Mouse (Mus musculus) spleen, adult 18-20 months (tissue): ENCODE data around the gene Adgra3.

Experiments
- DNase-seq, 2 experiments: peaks; one replicate each; pipeline ENCODE4 v3.0.0; 2022; ENCODE audit warnings: mixed read lengths in 2 of 2

Gene Adgra3

GRCm38 (mm10) chr5:50058421-50059286 lies at the start of gene Adgra3:
Gene Adgra3, minus strand, starts transcription at chr5:50059006.
- peak; percentile 16 to 38 for DNase-seq

- DNase-seq: no peak
Observed at GRCm38 (mm10) chr5:50083441-50083840, 24.6 kb upstream of the Adgra3 start.

DNA sequence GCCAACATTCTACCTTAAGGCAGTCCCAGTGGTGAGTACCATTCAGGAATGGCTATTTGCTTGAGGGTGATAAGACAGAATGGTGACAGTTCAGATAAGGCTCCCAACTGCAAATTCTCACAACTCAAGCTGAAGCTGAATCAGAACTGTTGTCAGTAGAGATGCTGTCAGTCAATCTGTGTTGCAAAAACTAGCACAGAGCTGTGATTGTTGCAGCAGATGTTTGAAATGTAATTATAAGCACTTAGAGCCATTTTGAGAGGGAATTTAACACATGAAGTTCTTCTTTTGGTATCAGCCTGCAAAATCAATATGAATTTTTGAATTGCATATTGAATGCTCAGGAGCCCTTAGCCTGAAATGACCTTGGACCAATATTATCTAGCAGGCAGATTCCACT lies 15.4 kb upstream of the Adgra3 start:
- no peak for DNase-seq

GRCm38 (mm10) chr5:50064236-50064635 lies 5.4 kb upstream of the Adgra3 start:
- no peak for DNase-seq

GRCm38 (mm10) chr5:50059586-50059985 lies 780 bp upstream of the Adgra3 start:
- DNase-seq: no peak

DNA sequence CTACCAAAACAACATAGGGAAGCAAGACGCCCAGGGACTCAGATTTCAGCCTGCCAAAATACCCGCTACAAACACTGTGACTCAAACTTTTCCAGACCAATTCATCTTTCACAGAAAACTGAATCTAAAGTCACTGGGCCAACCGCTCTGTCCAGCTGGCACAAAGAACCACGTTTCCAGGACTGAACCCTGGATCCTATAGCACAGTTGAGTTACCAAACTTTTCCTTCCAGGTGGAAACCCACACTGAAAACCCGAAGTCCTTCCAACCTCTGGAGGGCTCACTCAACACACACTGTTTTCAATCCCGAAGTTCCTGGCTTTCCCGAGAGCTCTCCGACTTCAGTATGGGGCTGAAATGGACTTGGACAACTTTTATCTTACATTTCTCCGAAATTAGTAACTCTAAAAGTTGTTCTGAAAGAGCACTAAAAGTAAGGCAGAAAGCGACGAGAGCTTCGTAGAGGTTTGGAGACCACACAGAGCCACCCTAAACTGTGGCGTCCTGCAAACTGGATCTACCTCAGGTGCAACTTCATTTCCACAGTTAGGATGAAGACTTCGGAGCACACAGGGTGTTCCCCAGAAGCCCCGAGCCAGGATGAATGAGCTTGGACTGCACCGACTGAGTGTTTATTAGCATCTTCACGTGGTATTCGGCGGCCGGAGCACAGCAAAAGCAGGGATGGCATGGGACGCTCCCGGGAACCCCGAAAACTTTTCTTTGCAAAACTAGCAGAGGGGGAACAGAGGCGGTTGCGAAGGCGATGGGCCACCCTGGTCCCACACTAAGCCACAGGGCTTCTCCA lies 990 bp downstream of the Adgra3 start:
- no peak for DNase-seq

DNA sequence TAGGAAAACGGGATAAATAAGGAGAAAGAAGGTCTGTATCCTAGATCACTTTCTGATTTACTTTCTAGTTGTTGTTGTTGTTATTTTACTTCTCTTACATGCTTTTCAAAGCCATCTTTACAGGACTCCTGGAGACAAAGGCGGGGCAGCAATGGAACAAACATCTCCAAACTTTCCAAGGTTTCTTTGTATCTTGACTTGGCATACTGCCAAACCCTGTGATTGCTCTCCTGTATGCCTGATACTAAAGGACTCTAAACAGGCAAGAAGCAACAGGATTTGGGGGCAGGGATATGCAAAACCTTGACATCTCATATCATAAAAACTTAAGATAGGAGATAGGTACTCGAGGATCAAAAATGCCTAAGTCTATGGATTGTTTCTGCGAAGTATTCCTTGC lies 6.3 kb downstream of the Adgra3 start:
- no peak for DNase-seq

DNA sequence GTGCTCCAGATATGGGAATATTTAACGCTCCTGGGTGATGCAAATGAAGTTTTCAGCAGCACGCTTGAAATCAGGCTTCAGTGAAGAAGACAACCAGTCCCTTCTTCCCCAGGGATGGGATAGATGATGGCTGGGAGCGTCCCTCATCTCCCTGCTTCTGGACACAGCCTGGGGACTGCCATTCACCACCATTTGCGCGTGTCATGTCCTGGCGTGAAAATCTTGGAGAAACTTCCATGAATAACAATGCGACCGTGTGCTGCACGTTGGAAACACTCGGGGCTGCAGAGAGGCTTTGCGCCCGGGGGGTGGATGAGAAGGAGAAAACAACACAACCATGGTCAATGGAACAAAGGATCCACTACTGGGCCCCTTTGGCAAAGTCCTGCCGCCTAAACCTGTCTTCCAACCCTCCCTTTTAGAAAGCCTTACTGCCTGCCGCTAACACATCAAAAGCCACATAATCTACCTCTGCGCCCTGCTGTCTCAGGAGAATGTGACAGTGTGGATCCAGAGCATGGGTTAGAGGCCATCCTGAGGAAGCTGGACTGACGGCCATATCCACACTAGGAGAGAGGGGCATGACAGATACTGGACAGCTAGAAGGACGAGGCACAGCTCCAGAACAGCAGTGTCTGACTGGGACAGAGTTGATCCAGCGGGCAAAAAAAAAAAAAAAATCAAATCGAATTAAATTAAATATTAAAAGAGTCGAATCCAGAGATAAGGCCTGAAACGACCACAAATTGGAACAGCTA lies 8.0 kb downstream of the Adgra3 start:
- no peak for DNase-seq

DNA sequence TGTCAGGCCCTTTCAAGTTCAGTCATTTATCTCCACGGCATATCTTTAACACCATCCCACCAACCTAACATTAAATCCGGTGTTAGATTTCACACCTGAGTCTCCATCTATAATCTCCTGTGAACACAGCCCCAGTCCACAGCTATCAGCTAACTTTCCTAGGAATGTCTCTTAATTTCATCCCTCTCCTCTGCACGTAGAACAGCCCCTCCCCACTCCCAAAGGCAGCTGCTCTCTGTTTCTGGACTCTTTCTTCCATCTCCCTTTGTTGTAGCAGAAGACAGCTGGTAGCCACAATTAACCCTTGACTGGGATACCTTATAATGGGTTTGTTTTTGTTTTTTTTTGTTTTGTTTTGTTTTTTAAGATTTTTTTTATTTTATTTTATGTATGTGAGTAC lies 8.8 kb downstream of the Adgra3 start:
- no peak for DNase-seq

DNA sequence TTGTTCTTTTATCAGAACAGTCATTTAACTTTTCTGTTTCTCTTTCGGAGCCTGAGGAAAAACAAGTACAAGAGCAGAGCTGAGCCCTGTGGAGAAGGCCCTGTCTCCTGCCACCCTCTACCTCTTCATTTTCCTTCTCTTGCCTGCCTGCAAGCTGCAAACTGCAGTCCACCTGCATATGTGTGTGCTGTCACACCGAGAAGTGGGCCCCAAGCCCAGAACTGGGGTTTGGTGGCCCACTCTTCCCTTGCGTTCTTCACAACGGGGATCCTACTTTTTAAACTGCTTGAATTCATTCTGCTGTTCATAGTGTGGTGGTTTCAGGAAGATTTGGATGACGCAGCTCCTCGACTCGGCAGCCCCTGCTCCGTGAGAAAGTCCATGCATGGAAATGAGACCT lies 9.3 kb downstream of the Adgra3 start:
- DNase-seq: no peak

GRCm38 (mm10) chr5:50048960-50049359 lies 9.8 kb downstream of the Adgra3 start:
- DNase-seq: no peak

GRCm38 (mm10) chr5:50048271-50048851 lies 10.4 kb downstream of the Adgra3 start:
- no peak for DNase-seq

- DNase-seq: no peak
Observed at GRCm38 (mm10) chr5:50045180-50045579, 13.6 kb downstream of the Adgra3 start.

- no peak for DNase-seq
Observed at GRCm38 (mm10) chr5:50043677-50044076, 15.1 kb downstream of the Adgra3 start.

GRCm38 (mm10) chr5:50042274-50042943 lies 16.4 kb downstream of the Adgra3 start:
- no peak for DNase-seq

DNA sequence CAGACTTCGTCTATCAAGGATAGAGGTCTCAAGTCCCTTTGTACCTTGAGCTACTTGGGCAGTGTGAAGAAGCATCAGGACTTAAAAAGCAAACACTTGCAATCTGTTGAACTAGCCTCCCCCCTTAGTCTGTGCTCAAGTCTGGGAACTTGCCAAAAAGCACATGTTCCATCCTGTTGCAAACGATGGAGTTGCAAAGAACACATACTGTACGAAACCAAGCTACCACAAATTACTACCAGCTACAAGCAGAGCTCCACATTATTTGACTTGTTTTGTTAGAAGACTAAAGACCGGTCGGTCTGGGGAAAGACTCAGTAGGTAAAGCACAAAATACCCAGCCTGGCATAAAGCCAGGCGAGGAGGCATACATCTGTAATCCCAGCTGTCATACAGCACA lies 19.3 kb downstream of the Adgra3 start:
- no peak for DNase-seq

- DNase-seq: no peak
Observed at GRCm38 (mm10) chr5:50037666-50038065, 21.1 kb downstream of the Adgra3 start.

- no peak for DNase-seq
Observed at GRCm38 (mm10) chr5:50034900-50035514, 23.8 kb downstream of the Adgra3 start.

- DNase-seq: no peak
Observed at GRCm38 (mm10) chr5:50034231-50034630, 24.6 kb downstream of the Adgra3 start.

- DNase-seq: no peak
Observed at GRCm38 (mm10) chr5:50033660-50034059, 25.1 kb downstream of the Adgra3 start.

DNA sequence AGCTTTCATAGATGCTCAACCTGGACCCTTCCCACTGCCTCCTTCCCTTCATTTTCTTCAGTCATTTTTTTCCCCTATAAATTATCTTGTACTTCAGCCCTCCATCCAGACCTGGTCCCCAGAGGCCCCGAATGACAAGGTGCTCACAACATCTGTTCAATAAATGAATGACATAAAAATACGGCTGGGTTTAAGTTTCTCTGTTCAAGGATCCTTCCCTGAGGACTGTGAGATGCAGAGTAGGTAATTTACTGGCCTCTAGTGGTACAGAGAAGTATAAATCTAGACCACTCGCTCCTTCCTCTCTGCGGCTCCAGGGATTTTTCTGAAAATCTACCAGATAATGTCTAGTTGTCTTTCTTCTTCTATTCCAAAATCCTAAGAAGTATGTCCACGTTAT lies 26.5 kb downstream of the Adgra3 start:
- DNase-seq: no peak

DNA sequence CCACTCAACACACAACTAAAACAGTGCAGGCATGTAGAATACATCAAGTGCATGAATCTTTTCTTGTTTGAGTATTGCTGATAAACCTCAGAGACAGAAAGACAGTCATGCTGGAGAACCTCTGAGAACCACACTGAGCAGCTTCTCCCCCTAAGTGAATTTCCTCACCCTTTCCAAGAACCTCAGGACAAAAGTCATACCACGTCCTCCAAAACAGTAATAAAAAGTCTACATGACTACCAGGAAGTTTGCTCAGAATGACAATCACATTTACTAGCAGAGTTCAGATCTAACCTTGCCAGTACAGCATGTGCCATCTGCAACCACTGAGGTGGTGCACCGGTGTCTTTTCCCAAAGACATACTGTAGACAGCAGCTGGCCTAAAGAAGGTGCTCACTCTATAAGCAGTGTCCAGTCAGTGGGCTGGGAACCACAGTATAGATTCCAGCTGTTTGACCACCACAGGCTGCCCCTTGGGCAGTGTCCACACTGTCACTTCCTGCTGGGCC lies 27.0 kb downstream of the Adgra3 start:
- DNase-seq: no peak
